Mouse (Mus musculus): ENCODE data around the gene Cavin1. TPM values are rescaled to one million over a fixed set of nuclear protein-coding genes. Genes with fewer than 3 reads are reported as not detected.

The Cavin1 gene
- total RNA-seq, 2 experiments from 2014 or later, result 14.2 to 15.8 TPM

DNA sequence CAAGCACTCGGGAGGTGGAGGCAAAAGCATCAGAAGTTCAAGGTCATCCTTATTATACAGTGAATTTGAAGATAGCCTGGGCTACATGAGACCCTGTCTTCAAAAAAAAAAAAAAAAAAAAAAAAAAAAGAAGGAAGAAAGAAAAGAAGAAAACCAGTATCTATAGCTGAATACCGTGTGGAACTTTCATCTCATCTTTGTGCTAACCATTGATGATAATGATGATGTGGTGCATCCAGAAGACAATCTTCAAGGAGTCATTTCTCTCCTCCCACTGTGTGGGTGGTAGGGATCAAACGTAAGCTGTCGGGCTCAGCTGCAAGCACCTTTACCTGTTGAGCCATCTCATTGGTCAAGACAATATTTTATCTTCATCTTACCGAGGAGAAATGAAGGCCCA lies 52.7 kb downstream of the Cavin1 start:
- no peak for DNase-seq (ENCODE audit: extremely low spot score in 1 of 2, low spot score in 1 of 2)

DNA sequence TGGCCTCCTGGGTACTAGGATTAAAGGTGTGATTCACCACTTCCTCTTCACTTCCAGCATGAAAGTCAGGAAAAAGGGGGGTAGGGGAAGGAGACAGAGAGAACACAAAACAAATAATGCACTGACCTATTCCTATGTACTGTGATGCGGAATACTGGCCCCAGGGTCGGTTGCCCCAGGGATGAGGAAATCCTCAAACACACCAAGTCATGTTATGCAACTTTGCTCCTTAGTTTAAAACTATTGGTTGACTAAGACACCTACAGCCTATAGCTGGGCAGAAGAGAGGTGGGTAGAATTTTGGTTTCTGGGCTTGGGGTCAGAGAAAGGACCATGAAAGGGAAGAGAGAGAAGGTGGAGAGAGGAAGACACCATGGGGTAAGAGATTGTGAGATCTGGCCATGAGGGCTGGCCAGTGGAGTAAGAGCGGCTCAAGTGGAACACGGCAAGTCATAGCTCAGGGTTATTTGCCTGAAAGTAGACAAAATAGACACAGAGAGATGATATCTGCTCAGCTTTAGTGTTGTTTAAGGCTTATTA lies 54.2 kb downstream of the Cavin1 start:
- DNase-seq (ENCODE audit: extremely low spot score in 1 of 2, low spot score in 1 of 2), result no peak

DNA sequence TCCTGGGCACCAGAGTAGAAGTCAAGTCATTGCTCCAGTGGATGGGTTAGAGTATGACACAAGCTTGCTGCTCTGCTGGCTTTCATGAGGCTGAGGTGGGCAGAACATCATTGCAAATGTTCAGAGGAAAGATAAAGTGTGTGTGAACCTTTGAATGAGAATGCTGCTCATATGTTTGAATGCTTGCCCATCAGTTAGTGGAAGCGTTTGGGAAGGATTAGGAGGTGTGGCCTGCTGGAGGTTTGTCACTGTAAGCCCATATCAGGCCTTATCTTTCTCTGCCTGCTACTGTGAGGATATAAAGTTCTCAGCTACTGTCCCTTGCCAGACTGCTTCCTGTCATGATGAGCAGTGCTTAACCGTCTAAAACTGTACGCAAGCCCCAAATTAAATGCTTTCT lies 55.6 kb downstream of the Cavin1 start:
- no peak for DNase-seq (ENCODE audit: extremely low spot score in 1 of 2, low spot score in 1 of 2)

DNA sequence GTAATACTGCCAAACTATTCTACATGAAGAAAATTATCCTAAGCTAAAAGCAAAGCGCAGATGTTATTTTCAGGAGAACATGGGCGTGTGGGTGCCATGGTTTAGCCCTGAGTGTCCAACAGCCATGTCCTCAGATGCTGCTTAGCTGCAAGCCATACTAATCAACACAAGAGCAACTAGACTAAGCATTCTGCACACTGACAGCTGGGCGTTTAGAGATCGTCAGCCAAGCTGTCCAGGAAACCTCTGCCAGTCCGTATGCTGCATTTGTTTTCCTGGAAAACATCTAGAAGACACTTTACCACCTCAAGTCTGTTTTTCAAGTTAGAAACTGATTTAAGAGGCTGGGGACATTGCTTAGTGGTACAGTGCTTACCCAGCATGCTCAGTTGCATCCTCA lies 56.3 kb downstream of the Cavin1 start:
- DNase-seq (ENCODE audit: extremely low spot score in 1 of 2, low spot score in 1 of 2), result no peak

DNA sequence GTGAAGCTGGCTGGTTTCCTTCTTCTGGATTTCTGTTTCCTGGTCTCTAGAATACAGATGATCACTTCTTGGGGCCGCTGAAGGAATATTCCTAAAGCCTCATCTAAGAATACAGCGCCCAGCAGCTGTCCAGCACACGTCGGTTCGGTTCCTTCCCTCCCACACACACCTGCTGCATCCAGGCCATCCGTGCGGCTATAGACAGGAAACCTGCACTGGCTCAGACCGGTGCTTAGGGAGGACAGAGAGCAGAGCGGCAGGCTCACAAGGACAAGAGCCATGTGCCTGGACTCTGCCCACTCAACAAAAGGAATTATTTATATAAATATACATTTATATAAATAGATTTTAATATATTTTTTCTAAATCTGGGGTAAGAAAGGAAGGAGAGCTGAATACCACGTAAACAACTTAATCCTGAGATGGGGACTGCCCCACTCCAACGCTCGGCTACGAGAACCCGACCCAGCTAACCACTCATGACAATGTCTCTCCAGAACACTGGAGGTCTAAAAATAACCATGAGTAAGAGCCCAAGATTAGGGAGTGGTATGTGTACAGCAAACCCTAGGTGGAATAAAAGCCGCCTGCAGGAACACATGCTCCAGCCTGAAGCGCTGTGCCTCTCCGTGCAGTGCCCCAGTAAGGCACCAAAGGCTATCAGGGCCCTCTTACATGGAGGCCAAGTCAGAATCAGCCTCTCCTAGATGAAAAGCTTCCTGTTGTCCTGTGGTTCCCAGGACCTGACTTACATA lies 58.1 kb downstream of the Cavin1 start:
- DNase-seq (ENCODE audit: extremely low spot score in 1 of 2, low spot score in 1 of 2), result no peak

DNA sequence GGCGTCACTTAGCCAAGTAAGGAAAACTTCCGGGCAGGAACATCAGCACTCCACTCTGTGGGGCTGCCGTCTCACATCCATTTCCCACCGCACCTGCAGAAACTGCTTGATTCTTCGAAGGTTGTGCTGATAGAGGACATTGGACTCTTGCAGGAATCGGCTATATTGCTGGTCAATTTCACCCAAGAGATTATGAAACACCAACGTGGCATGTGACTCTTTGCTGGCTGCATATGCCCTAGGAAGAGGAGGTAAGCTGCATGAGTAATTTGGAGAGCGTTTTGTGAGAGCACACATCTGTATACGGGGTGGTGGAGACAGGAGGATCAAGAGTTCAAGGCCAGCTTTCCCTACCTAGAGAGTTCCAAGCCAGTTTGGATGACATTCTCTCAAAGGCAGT lies 62.1 kb downstream of the Cavin1 start:
- no peak for DNase-seq (ENCODE audit: extremely low spot score in 1 of 2, low spot score in 1 of 2)

DNA sequence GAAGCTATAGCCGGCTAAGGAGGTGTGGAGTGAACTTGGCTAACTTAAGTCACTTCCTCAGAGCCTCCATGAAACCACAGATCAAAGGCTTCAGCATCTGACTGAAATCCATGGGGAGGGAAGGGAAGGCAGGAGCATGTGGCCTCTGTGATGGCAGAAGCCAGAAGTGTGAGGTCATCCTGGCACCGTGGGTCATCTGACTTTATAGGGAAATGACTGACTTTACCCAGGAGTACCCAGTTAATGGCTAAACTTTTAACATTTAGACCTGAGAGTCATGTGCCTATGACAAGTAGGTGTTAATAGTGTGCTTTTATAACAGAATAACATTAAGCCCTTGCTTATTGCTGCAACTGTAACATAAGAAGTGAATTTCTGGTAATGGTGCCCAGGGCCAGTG lies 62.6 kb downstream of the Cavin1 start:
- no peak for DNase-seq (ENCODE audit: extremely low spot score in 1 of 2, low spot score in 1 of 2)

DNA sequence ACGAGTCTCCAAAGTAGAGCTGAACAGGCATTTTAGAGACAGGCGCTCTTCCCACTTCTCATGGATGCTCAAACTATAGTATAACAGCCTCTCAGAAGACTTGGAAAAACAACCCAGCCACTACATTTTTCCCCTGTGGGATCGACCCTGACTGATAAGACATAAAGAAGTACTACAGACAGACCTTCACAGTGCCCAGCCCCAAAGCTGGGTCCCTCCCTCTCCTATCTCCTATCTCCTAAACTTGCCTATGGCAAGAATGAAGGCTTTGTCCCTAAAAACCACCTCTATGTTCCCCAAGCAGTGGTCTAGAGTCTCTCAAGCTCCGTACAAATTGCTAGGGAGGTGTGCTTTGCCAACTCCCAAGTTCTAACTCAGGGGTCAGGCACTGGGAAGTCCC lies 63.8 kb downstream of the Cavin1 start:
- DNase-seq (ENCODE audit: extremely low spot score in 1 of 2, low spot score in 1 of 2), result no peak

Other genes starting within 250 kb of the Cavin1 start
- gene Rab5c, start 232.7 kb downstream of the Cavin1 start, total RNA-seq (2021), result 100 to 1,000 TPM; 141 to 152 TPM
- 1 to 10 TPM; 1.1 to 1.8 TPM for gene Kcnh4, start 210.9 kb downstream of the Cavin1 start, total RNA-seq (2021)
- not detected for gene Hcrt, start 208.0 kb downstream of the Cavin1 start, total RNA-seq (2021)
- 1 to 10 TPM; 5.2 to 6.8 TPM for gene Ghdc, start 199.9 kb downstream of the Cavin1 start, total RNA-seq (2021)
- gene Stat5b, start 120.2 kb downstream of the Cavin1 start, total RNA-seq (2021), result 10 to 100 TPM; 11.5 to 11.7 TPM
- 1 to 10 TPM; 1.1 to 1.7 TPM for gene Stat5a, start 111.5 kb downstream of the Cavin1 start, total RNA-seq (2021)
- 10 to 100 TPM; 32.9 to 34.4 TPM for gene Stat3, start 31.3 kb downstream of the Cavin1 start, total RNA-seq (2021)
- 100 to 1,000 TPM; 446 to 454 TPM for gene Atp6v0a1, start 38.6 kb upstream of the Cavin1 start, total RNA-seq (2021)
- gene Naglu, start 99.1 kb upstream of the Cavin1 start, total RNA-seq (2021), result 10 to 100 TPM in 1 of 2 experiments, 1 to 10 TPM in 1; 9.2 to 10.8 TPM
- gene Hsd17b1, start 107.5 kb upstream of the Cavin1 start, total RNA-seq (2021), result under 1 TPM; 0.63 to 0.94 TPM
- 10 to 100 TPM; 25.1 to 29.9 TPM for gene Coasy, start 111.7 kb upstream of the Cavin1 start, total RNA-seq (2021)
- gene Mlx, start 116.4 kb upstream of the Cavin1 start, total RNA-seq (2021), result 10 to 100 TPM; 45.1 to 45.6 TPM
- 1 to 10 TPM; 3.3 to 4.4 TPM for gene Psmc3ip, start 124.5 kb upstream of the Cavin1 start, total RNA-seq (2021)
- gene Retreg3, start 149.0 kb upstream of the Cavin1 start, total RNA-seq (2021), result 10 to 100 TPM; 57.3 to 62.6 TPM
- gene Tubg1, start 149.1 kb upstream of the Cavin1 start, total RNA-seq (2021), result 10 to 100 TPM; 44.4 to 52.3 TPM
- 10 to 100 TPM; 44.9 to 47.8 TPM for gene Tubg2, start 185.0 kb upstream of the Cavin1 start, total RNA-seq (2021)
- 100 to 1,000 TPM; 158 to 169 TPM for gene Cntnap1, start 199.6 kb upstream of the Cavin1 start, total RNA-seq (2021)
- gene Plekhh3, start 200.5 kb upstream of the Cavin1 start, total RNA-seq (2021), result 10 to 100 TPM; 13.2 to 14.3 TPM
- under 1 TPM; 0.21 to 0.25 TPM for gene Ccr10, start 204.6 kb upstream of the Cavin1 start, total RNA-seq (2021)